Mouse (Mus musculus): ENCODE data around the gene Son. TPM values are rescaled to one million over a fixed set of nuclear protein-coding genes. Genes with fewer than 3 reads are reported as not detected.
A peak's percentile ranks its signal among the peaks of the same experiment; 100 is the strongest.
"Not testable (repeated sequence)": the region's sequence is repeated elsewhere in the genome, so short reads cannot be mapped to it uniquely, and the experiment has no call there.

The Son gene
- total RNA-seq, 2 experiments from 2014 or later = 129 to 149 TPM

- intact Hi-C loops (cut with DNase I) = no loop called here
Observed at GRCm38 (mm10) chr16:91632940-91633339, 14.4 kb upstream of the Son start.

DNA sequence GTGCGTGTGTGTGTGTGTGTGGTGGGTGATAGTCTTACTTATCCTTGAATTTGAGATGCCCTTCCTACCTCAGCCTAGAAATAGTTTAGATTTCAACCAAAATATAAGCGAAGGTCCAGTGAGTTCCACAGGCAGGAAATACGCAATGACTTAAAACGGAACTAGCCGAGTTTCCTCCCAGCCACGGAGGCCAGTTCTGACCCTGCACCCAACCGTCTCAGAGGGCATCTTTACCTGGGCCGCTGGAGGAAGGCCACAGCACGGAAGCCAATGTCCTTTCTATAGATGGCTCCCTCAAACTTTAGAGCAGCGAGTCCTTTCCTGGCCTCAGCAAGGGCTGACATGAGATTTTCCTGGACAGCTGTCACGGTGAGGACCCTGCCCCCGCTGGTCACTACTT, 13.7 kb upstream of the Son start:
- DNase-seq (ENCODE audit: low spot score) = no peak
- intact Hi-C loops (cut with DNase I) = no loop called here

More at GRCm38 (mm10) chr16:91632940-91633339, 14.4 kb upstream of the Son start:
- DNase-seq (ENCODE audit: low spot score) = no peak

GRCm38 (mm10) chr16:91639161-91639560, 8.1 kb upstream of the Son start:
- intact Hi-C loops (cut with DNase I) = no loop called here
- DNase-seq (ENCODE audit: low spot score) = no peak

GRCm38 (mm10) chr16:91639636-91640035, 7.7 kb upstream of the Son start:
- intact Hi-C loops (cut with DNase I) = no loop called here
- no peak for DNase-seq (ENCODE audit: low spot score)

GRCm38 (mm10) chr16:91640171-91640570, 7.1 kb upstream of the Son start:
- intact Hi-C loops (cut with DNase I) = no loop called here
- DNase-seq (ENCODE audit: low spot score) = no peak

DNA sequence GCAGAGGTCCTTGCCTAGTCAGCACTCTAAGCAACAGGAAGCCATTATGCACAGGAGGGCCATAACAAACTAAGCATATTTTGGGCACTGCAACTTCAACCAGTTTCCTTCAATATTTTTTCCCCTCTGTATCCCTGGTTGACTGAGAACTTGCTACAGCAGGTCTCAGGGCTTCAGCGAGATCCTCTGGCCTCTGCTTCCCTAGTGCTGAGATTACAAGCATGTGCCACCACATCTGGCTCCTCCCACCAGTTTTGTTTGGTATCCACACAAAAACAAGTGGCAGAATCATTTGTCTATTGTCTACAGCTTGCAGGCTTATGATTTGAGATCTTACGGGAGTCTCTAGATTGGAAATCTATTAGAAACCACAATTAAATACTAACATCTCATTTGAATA, 2.4 kb upstream of the Son start:
- intact Hi-C loops (cut with DNase I) = loop anchor here (5.0 kb wide), 1 partner anchor 98 kb away; the partner anchor contains the start of gene Ifngr2
- no peak for DNase-seq (ENCODE audit: low spot score)

DNA sequence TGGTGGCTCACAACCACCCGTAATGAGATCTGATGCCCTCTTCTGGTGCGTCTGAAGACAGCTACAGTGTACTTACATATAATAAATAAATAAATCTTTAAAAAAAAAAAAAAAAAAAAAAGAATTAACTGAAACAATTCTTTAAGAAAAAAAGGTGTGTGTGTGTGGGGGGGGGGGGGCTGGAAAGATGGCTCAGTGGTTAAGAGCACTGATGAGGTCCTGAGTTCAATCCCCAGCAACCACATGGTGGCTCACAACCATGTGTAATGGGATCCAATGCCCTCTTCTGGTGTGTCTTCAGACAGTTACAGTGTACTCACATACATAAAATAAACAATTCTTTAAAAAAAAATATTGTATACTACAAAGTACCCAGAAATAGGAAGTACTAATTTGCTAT, 1.9 kb upstream of the Son start:
- intact Hi-C loops (cut with DNase I) = loop anchor here (5.0 kb wide), 1 partner anchor 98 kb away; the partner anchor contains the start of gene Ifngr2

DNA sequence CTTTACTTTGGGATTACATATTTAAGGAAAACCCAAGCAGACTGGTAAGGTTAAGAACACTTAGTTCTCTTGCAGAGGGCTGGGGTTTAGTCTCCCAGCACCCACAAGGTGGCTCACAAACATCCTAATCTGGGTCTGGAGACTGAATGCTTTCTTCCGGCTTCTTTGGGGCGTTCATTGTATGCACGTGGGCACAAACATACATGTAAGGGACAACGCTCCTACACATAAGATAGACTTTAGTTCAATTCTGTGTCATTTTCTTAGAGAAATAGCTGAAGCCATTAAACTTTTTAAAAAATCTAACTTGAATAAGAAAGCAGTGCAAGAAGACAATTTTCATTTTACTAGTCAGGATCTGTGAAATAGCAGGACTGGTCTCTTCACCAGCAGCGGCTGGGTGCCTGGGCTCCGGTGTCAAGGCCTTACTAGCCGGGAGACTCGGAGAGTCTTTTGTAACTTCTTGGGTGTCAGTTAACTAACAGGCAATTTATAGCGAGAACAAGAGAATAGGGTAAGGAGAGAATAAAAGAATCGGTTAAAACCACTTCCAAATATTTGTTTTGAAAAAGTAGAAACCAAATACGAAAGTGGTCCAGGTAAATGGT, 1.2 kb upstream of the Son start:
- DNase-seq (ENCODE audit: low spot score) = no peak
- intact Hi-C loops (cut with DNase I) = loop anchor here (5.0 kb wide), 1 partner anchor 99 kb away; the partner anchor contains the start of gene Ifngr2

More for the DNA sequence above, 1.9 kb upstream of the Son start:
- not testable (repeated sequence) for DNase-seq (ENCODE audit: low spot score)

GRCm38 (mm10) chr16:91646681-91647419, 456 bp upstream of the Son start, which contains the start of gene Gart:
Gene Gart (minus strand): TSS chr16:91646952.
- DNase-seq (ENCODE audit: low spot score) = peak; percentile 93
- intact Hi-C loops (cut with DNase I) = loop anchor here (5.0 kb wide), 1 partner anchor 100 kb away; the partner anchor contains the start of gene Ifngr2

DNA sequence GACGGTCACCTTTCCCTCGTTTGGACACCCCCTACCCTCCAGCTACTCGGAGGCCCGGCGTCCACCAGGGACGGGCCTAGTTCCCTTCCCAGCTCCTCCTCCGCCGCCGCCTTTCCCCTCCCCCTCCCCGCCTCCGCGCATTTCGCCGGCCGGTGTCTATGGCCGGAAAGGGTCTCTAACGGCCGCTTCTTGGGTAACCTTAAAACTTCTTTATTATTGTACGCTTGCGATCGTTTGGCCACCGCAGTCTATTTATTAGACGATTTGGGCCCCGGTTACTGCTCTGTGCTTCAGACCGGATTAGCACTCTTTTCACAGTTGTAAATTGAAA, 879 bp downstream of the Son start:
- intact Hi-C loops (cut with DNase I) = loop anchor here (2.0 to 5.0 kb wide), 2 partner anchors 41 to 101 kb away; partner anchors contain the start of genes Donson and Ifngr2

GRCm38 (mm10) chr16:91649246-91649645, 1.9 kb downstream of the Son start:
- intact Hi-C loops (cut with DNase I) = loop anchor here (2.0 to 5.0 kb wide), 2 partner anchors 40 to 102 kb away; partner anchors contain the start of genes Donson and Ifngr2
- no peak for DNase-seq (ENCODE audit: low spot score)

More for the DNA sequence above, 879 bp downstream of the Son start:
- peak; percentile 59 for DNase-seq (ENCODE audit: low spot score)

GRCm38 (mm10) chr16:91649781-91650180, 2.5 kb downstream of the Son start:
- intact Hi-C loops (cut with DNase I) = loop anchor here (2.0 to 5.0 kb wide), 2 partner anchors 39 to 102 kb away; partner anchors contain the start of genes Donson and Ifngr2
- no peak for DNase-seq (ENCODE audit: low spot score)

DNA sequence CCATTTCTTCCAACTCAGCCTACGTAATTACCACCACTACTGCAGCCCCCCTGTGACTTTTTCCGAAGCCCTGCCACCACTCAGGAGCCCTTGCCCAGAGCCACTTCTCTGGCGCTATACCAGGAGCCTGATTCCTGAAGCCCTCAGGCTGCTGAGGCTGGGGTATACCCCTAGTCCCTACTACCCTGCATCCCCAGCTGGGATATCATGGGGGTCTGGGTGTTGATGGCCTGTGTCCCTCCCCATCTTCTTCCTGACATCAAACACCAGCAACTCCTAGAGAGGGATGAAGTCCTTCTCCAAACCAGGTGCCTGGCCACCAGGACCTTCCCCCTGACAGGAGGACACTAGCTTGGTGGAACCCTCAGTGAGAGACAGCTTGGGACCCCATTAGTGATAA, 4.9 kb downstream of the Son start:
- intact Hi-C loops (cut with DNase I) = no loop called here
- no peak for DNase-seq (ENCODE audit: low spot score)

DNA sequence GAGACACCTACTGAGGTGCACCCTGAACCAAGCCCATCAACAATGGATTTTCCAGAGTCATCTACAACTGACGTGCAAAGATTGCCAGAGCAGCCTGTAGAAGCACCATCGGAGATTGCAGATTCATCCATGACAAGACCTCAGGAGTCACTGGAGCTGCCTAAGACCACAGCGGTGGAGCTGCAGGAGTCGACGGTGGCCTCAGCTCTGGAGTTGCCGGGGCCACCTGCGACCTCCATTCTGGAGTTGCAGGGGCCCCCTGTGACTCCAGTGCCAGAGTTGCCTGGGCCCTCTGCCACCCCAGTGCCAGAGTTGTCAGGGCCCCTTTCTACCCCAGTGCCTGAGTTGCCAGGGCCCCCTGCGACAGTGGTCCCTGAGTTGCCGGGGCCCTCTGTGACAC, 8.0 kb downstream of the Son start:
- DNase-seq (ENCODE audit: low spot score) = no peak
- intact Hi-C loops (cut with DNase I) = no loop called here

GRCm38 (mm10) chr16:91657285-91657684, 10.0 kb downstream of the Son start:
- DNase-seq (ENCODE audit: low spot score) = no peak
- intact Hi-C loops (cut with DNase I) = no loop called here

DNA sequence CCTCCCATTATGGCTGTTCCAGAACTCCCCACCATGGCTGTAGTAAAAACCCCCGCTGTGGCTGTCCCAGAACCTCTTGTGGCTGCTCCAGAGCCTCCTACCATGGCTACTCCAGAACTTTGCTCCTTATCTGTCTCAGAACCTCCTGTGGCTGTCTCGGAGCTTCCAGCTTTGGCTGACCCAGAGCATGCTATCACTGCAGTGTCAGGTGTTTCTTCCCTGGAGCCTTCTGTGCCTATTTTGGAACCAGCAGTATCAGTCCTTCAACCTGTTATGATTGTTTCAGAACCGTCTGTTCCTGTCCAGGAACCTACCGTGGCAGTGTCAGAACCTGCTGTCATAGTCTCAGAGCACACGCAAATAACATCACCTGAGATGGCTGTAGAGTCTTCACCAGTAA, 11.2 kb downstream of the Son start:
- intact Hi-C loops (cut with DNase I) = no loop called here
- no peak for DNase-seq (ENCODE audit: low spot score)

- DNase-seq (ENCODE audit: low spot score) = no peak
- intact Hi-C loops (cut with DNase I) = no loop called here
Observed at GRCm38 (mm10) chr16:91659798-91660197, 12.5 kb downstream of the Son start.

- intact Hi-C loops (cut with DNase I) = no loop called here
- DNase-seq (ENCODE audit: low spot score) = no peak
Observed at GRCm38 (mm10) chr16:91661397-91661796, 14.1 kb downstream of the Son start.

GRCm38 (mm10) chr16:91662336-91662735, 15.0 kb downstream of the Son start:
- DNase-seq (ENCODE audit: low spot score) = no peak
- intact Hi-C loops (cut with DNase I) = no loop called here

DNA sequence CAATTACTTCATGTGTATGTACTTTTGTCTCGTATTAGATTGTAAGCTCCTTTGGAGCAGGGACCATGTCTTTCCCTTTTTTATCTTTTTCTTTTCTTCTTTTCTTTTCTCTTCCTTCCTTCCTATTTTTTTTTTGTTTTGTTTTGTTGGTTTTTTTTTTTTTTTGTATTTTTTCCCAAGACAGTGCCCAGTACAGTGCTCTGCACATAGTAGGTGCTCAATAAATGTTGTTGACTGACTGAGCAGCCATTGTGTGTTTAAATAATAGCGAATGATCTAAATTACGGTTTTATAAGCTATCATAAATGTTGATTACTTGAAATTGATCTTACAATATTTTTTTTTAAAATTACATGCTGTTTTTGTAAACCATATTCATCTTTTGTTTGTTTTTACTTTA, 16.5 kb downstream of the Son start:
- no peak for DNase-seq (ENCODE audit: low spot score)
- intact Hi-C loops (cut with DNase I) = no loop called here

DNA sequence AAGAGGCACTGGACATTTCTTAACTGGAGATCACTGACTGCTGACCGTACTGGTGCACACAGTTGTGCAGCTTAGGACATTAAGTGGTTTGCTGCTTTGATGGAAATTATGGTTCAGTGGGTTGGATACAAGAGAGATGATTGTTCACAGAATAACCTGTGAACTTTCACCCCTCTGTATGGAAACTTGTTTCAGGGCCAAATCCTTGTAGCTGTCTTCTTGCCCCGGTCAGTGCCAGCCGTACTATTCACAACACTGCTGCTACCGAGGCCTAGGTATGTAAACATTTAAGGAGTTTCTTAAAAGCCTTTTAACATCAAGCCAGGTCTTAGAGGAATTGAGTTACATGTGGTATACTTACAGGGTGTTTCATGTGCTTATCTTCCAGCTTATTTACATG, 27.2 kb downstream of the Son start:
- intact Hi-C loops (cut with DNase I) = no loop called here
- DNase-seq (ENCODE audit: low spot score) = no peak
